Mouse (Mus musculus) heart, adult 11 months (tissue): ENCODE results near the gene Ecsit.

ENCODE experiments used
- DNase-seq: peaks from one replicate; pipeline ENCODE4 v3.0.0; 2022

Ecsit gene

DNA sequence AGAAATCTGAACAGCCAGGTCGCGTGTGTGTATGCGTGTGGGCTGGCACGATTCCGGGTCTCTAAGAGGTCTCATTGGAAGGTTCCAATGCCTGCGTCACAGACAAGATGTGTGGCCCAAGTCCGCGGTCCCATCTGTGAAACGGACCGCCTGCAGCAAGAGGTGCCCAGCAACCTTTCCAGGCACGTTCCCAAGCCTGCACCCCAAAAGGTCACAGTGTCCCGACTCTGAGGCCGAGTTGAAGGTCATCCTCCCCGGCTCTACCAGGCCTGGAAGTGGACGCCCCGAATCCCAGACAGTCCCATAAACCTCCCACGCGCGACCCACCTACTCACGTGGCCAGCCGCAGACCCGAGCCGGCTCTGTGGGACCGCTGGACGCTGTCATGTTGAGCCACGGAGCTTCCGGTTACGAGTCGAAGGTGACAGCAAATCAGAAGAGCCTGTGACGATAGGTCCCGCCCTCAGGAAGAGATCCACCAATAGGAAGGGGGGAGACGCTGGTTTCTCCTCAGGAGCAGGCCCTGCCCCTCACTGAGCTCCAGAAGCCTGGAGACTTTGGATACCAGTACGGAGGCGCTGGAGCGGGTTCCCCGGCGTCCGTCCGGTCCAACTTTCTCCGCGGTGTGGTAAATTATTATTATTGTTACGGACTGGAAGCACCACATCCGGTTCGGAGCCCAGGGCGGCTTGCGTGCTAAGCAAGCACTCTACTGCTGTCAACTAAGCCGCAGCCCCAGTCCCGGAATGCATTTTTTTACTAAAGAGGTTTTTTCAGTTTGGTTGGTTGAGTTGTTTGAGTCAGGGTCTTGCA lies at the start of gene Ecsit:
TSS of gene Ecsit (minus strand) at position 417 of the 813 bp plus-strand sequence.
- DNase-seq = peak; percentile 100

DNA sequence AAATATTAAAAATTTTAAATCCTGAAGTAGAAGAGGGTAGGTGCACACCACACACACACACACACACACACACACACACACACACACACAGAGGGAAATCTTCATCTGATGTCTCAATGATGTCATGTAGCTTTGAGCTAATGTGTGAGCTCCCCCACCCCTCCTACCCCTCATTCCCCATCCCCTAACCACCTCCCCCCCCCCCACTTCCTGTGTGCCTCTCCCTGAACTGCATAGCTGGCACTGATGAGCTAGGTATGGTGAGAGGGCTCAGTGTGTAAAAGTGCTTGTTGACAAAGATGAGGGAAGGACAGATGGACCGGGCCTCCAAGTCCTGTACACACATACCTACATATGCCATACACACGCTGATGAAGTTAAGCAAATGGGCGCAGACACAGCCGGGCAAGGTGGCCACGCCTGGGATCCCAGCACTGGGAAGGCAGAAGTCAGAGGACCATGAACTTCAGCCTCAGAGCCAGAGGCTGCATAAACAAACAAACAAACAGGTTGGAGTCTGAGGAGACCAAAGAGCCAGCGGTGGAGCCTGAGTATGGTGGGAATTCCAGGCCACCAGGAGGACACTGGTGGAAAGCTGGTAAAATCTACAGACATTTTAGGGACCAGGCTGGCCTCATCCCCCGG lies 49.1 kb upstream of the Ecsit start:
- no peak for DNase-seq

DNA sequence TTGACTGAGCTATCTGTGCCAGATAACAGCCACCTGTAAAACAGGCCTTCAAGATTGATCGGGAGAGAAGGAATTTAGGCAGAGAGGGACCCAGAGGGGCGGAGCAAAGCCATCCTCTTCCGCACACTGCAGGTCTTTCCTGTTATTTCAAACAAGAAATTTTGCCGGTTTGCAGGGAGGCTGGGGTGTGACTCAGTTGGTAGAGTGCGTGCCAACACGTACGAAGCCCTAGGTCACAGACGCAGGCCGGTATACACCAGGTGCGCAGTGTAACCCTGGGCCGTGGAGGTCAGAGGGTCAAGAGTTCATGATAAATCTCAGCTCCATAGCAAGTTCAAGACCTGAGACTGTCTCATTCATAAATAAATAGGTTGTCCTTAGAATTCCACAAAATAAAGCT lies 47.0 kb upstream of the Ecsit start:
- DNase-seq = no peak

DNA sequence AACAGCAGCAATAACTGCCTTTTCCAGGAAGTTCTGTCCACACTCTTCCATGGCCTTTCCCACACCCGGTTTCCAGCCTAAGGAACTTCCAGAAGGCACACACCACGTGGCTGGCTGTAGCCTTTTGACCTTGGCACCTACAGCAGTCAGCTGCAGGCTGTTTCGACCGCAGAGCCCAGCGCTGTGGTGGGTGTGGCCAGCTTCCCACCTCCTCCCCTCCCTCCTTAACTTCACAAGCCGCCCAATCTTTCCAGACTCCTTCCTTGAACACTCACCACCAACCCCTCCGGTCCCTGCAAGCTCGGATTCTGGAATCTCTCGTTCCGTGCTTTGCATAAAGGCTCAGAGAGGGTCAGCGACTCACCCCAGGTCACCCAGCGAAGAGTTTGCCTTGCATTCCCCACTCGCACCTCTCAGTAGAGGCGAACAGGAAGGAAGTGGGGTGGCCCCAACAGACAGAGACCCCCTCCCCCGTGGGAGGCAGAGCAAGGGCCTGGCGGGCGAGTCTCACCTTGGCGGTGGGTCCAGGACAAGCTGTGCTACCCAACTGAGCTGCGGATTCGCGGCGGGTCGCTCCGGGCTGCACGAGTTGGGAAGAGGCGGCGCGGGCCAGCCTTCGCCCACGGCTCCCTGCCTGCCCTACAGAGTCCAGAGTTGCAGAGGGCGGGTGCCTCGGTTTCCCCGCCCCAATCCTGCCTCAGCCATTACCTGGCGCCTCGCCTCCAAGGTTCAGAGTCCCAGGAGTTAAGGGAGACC lies 46.2 kb upstream of the Ecsit start:
- peak; percentile 96 for DNase-seq

DNA sequence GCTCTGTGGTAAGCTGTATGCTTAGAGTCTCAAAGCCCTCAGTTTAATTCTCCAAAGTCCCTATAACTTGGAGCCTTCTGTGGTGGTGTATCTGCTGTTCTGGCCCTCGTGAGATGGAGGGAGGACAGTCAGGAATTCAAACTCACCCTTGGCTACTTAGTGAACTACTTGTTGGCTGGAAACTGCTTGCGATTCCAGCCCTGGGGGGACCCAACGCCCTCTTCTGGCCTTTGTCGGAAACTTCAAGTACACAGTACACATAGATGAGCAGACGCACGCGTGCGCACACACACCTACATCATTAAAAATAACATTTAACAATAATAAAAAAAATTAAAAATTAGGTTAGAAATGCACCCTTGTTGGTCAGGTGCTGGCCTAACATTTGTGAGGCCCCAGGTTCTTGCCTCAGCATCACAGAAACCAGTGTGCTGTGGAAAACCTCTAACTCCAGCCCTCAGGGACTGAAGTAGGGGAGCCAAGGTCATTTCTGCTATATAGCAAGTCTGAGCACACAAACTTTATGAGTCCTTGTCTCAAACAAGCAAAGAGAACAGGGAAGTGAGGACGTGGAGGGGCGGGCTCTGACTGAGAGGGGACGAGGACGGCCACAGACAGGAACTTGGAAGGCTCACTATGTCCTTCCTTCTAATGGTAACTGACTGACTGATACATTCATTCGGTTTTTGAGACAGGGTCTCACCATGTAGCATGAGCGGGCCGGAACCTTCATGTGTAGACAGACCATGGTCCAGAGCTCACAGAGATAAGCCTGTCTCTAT lies 40.2 kb upstream of the Ecsit start:
- peak; percentile 93 for DNase-seq

DNA sequence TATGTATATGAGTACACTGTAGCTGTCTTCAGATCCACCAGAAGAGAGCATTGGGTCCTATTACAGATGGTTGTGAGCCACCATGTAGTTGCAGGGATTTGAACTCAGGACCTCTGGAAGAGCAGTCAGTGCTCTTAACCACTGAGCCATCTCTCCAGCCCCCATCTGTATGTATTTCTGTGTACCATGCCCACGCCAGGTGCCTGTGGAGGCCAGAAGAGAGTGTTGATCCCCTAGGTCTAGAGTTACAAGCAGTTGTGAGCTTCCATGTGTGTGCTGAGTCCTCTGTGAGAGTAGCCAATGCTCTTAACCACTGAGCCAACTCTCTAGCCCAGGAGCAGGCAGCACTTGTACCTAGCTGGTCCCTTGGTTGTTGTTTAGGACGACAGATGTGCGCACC lies 38.9 kb upstream of the Ecsit start:
- DNase-seq = no peak

DNA sequence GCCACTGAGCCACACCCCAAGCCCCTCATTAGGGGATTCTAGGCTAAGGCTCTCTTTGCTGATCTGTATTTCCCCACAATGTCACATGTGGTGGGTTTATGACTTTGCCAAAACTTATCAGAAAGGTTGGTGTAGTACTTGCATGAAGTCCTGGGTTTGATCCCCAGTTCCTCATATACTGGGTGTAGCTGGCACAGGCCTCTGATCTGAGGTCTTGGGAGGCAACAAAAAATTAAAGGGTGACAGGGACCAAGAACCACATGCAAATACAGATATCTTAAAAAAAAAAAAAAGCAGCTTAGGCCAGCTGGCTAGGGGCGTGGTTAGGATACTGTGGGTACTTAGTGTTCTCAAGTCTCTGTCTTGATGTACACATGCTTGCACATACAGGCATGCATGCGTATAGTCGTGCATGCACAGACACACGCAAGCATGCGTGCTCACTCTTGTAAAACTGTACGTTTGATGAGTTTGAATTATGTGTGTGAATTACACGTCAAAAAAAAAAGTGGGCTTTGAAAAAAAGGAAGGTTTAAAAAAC lies 37.9 kb upstream of the Ecsit start:
- no peak for DNase-seq

DNA sequence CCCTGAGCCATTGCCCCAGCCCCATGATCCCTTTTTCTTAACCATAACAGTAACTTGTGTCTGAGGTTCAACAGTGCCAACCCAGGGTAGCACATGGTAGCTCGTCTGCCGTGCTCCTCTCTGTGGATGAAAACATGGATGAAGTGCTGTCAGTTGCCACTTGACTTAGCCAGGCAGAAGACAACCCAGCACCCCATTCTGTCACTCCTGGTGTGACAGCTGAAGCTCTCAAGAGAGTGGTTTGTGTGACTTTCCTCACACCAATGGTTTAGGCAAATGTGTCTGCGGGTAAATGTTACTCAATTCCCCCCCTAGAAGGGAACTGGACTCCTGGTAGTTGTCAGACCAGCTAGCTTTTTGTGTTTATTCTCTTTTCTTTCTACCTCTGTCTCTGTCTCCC lies 36.8 kb upstream of the Ecsit start:
- DNase-seq = no peak

DNA sequence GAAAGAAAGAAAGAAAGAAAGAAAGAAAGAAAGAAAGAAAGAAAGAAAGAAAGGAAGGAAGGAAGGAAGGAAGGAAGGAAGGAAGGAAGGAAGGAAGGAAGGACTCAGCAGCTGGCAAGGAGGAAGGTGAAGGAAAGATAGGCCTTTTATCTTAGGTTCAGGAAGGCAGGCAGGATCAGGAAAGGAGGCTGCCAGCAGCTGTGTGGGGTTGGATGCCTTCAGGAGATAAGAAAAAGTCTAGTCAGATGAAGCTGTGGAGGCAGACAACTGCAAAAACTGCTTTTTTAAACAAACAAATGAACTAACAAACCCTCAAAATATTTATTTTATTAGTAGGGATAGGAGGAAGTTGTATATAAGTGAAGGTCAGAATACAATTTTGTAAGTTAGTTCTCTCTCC lies 36.3 kb upstream of the Ecsit start:
- DNase-seq = no peak

DNA sequence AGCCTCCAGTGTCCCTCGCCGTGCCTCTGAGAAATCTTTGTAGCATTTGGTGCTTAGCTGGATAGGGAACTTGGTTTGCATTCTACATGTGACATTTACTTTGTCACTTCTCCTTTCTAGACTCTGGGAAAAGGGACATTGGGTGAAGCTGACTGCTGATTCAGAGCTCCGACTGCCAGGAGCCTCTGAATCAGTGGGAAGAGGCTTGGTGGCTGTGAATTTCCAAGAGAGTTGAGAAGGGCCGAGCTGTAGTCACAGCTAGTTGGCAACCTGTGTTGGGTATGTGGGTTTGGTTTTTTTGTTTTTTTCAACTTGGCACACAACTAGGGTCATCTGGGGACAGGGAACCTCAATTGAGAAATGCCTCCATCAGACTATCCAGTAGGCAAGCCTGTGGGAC lies 34.3 kb upstream of the Ecsit start:
- DNase-seq = peak; percentile 93

DNA sequence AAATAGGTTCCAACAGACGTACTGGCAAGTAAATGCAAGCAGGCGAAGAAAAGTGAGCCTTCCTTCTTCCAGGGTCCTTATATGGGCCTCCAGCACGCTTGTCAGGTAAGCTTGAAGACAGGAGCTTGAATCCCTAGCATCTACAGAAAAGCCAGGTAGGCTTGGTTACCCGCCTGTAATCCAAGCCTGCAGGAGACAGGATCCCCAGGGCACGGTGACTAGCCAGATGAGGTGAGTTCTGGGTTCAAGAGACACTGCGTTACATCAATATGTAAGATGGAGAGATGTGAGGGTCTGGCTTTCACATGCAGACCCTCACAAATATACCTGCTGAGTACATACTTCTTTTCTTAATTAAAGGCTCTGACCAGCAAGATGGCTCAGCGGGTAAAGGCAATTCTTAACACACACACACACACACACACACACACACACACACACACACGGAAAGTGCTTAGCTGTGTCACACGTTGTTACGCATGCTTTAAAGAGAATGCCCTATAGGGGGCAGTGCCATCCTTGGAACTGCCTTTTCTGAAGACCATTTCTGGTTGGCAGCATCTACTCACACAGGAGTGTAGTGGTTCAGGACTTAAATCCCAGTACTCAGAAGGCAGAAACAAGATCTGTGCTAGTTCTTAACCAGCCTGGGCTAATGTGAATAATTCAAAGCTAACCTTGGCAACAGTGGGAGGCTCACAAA lies 32.7 kb upstream of the Ecsit start:
- DNase-seq = peak; percentile 87

DNA sequence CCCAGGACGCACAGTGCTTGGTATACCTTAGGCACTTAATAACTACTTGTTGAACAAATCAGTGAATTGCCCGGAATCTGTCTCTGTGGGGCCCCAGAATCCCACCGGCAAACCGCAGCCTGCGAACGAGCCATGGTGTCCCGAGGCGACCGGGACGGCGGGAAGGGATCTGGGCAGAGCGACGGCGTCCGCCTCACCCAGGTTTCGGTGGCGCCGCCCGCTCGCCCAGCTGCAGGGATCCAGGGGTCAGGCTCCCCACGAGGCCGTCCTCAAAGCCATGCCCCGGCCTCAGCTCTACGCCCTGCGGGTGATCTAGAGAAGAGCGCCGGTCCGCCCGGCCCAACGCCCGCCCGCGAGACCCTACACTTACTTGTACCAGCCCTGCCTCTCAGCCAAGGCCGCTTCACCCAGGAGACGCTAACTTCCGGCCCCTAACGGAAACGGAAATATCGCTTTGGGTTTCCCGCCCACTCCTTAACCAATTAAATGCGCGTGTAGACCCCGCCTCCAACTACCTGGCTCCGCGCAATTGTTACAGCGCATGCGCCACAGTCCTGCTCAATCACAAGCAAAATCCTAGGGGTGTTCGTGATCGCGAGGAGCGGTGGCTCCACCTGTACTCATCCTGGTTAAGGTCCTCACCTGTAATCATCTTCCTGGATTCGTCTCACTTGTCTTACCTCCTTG lies 31.6 kb upstream of the Ecsit start, which contains the start of gene Elof1:
TSS of gene Elof1 (minus strand) at position 433 of the 687 bp plus-strand sequence.
- DNase-seq = peak; percentile 99

DNA sequence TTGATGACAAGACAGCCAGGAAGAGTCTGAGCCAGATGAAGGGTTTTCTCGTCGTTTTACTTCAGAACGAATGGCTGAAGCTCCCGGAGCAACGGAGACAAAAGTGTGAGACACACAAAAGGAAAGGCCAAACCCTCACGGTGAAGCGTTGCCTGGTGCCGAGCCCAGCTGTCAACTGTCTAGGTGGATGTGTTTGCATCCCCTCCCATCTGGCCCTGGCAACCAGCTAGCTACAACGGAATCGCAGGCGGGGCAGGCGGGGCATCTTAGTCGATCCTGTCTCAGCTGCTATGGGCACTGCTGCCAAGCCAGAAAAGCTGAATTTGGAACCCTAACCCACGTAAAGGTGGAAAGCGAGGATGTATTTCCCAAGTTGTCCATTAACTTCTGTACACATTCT lies 30.8 kb upstream of the Ecsit start:
- no peak for DNase-seq

DNA sequence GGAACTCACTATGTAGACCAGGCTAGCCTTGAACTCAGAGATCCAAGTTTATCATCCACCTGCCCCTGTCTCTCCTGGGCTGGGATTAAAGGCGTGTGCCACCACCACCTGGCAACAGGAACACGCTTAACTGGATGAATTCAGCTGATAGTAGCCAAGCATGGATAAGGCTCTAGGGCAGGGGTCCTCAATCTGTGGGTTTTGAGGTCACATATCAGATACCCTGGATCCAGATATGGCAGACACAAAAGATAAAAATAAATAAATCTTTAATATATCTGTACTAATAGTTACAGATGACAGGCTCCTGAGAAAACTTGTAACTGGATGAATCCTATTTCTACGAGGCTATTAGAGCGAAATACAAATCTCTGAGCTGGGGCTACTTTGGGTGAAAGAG lies 30.4 kb upstream of the Ecsit start:
- DNase-seq = no peak

DNA sequence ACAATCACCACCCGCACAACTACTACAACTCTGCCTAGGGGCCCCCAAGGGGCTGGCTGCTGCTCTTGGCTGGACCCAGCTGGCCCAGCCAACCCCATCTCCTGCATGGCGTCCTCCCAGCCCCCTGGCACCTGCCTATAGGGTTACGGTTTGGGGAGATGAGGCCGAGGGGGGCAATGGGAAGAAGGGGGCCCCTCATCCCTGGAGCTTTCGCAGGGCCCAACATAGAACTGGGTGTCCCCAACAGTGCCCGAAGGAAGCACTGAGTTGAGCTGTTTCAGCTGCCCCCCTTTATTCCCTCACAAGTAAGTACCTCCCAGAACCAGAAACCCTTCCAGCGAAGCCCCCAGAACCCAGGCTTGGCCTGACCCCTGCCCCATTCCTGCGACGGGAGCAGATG lies 23.0 kb upstream of the Ecsit start:
- peak; percentile 91 for DNase-seq

DNA sequence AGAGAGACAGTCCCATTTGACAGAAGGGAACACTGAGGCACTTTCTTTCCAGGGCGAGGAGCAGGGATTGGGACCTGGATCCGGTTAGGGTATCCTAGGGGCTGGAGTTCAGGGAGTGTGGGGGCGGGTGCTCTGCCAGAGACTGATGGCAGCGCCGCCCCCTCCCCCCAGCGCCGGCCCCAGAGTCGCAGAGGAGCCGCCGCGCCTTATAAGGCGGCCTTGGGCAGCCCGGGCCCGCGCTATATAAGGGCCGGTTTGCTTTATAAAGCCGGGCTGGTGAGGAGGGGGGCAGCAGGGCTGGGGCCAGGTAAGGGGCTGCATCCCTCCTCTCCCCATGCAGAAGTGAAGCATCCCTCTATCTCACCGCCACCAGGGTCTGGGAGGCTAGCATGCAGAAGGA lies 14.7 kb upstream of the Ecsit start:
- no peak for DNase-seq

DNA sequence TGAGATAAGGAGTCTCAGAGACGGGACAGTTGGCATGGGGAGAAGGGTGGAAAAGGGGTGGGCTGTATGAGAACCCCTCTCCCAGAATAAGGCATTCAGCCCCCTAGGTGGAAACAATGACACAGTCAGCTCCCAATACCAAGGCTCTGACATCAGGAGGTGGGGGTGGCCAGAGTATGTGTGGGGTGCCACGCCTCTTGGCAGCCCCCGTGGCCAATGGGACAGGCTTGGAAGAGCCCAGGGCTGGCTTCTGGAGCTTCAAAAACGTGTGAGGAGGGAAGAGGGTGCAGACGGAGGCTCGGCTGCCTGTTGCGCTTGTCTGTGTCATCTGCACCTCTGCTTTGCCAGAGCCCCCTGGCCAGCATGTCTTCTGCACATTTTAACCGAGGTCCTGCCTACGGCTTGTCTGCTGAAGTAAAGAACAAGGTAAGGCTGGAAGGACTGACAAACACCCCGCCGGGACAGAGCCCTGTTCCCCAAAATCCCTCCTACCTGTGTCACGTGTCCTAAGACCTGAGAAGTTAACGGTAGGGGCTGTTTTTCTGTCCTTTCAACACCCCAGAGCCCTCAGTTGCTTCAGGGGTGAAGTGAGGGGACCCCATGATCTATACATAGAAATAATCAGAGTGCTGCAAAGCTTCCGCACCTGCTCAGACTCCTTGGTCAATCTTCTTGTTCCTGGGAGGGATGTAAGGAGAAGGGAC lies 13.9 kb upstream of the Ecsit start, which contains the start of gene Cnn1:
TSS of gene Cnn1 (plus strand) at position 224 of the 704 bp plus-strand sequence.
- DNase-seq = peak; percentile 92

DNA sequence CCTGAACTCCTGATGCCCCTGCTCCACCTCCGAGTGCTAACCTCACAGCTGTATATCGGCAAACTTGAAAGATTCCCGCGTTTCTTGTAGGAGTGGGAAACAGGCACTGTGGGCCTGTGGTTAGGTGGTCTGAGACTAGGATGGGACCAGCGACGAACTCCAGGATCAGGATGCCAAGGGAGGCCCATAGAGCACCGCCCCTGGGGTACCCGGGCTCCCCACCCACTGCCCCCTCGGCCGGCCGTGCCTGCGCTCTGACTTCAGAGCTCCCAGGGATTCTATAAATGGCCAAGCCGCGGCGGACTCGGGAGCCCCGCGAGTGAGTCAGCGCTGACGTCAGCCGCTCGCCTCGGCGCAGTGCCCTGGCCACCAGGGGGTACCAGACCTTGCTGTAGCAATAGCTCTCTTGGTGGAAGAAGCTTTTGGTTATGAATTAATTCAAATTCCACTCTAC lies 10.6 kb upstream of the Ecsit start:
- peak; percentile 98 for DNase-seq

DNA sequence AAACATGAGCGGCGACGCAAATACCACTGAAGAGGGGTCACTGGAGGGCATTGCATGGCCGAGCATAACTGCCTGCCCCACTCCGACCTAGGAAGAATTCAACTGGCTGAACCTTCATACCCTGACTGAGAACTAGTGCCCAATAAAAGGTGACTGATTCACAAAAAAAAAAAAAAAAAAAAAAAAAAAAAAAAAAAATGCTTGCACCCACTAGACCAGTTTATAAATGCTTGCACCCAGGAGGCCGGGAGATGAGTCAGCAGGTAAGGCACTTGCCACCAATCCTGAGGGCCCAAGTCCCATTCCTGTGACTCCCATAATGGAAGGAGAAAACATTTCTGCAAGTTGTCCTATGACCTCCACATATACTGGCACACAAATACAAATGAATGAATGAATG lies 7.5 kb upstream of the Ecsit start:
- no peak for DNase-seq

DNA sequence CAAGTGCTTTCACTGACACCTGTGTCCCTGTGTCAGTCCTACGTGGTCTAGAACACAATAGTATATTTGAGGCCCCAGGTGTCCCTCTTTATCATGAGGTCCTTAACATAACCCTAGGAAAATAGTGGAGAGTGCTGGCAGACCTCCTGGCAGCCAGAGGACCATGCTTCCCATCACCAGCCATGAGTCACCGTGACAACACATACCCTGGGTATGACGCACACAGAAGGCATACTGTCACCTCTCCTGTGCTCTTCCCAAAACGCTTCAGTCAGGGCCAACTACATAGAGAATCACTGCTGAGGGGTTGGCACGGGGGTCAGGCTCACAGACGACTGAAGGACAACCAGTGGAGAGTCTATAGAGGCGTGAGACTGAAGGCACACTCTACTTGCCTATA lies 4.7 kb upstream of the Ecsit start:
- no peak for DNase-seq

DNA sequence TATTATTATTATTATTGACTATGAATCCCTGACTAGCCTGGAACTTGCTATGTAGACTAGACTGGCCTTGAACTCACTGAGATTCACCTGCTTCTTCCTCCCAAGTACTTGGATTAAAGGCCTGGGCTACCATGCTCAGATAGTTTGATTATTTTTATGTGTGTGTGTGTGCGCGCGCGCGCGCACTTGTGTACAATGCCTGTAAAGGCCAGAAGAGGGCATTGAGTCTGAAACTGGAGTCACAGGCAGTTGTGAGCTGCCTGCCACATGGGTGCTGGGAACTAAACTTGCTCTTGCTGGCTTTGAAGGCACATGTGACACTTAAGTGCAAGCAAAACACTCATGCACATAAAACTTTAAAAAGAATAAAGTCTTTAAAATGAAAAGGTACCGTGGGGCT lies 4.0 kb upstream of the Ecsit start:
- DNase-seq = no peak
